Mouse (Mus musculus) right cerebral cortex, adult 18-20 months (tissue): ENCODE results near the gene Cyba.

Experiments used
- DNase-seq: peaks from one replicate; pipeline ENCODE4 v3.0.0; 2022; ENCODE audit warnings: mixed read lengths

Gene Cyba

GRCm38 (mm10) chr8:122432443-122433268, at the start of gene Cyba:
TSS of gene Cyba (minus strand) at chr8:122432930.
- DNase-seq = no peak

- no peak for DNase-seq
Measured at GRCm38 (mm10) chr8:122482448-122482847, 49.7 kb upstream of the Cyba start.

GRCm38 (mm10) chr8:122475580-122476320, 43.0 kb upstream of the Cyba start, which contains the start of the genes Rnf166 and Ctu2:
TSS of gene Rnf166 (minus strand) at chr8:122476064.
TSS of gene Ctu2 (plus strand) at chr8:122476143.
- peak; percentile 93 for DNase-seq

- peak; percentile 48 for DNase-seq
Measured at GRCm38 (mm10) chr8:122474951-122475560, 42.3 kb upstream of the Cyba start.

GRCm38 (mm10) chr8:122473911-122474421, 41.2 kb upstream of the Cyba start:
- peak; percentile 46 for DNase-seq

GRCm38 (mm10) chr8:122470691-122471090, 38.0 kb upstream of the Cyba start:
- DNase-seq = no peak

- DNase-seq = no peak
Measured at GRCm38 (mm10) chr8:122469965-122470364, 37.2 kb upstream of the Cyba start.

- no peak for DNase-seq
Measured at GRCm38 (mm10) chr8:122469407-122469806, 36.7 kb upstream of the Cyba start.

GRCm38 (mm10) chr8:122467816-122468215, 35.1 kb upstream of the Cyba start:
- no peak for DNase-seq

- DNase-seq = no peak
Measured at GRCm38 (mm10) chr8:122464985-122465384, 32.3 kb upstream of the Cyba start.

GRCm38 (mm10) chr8:122463651-122464640, 31.2 kb upstream of the Cyba start:
- no peak for DNase-seq

- no peak for DNase-seq
Measured at GRCm38 (mm10) chr8:122462510-122462909, 29.8 kb upstream of the Cyba start.

GRCm38 (mm10) chr8:122461473-122462148, 28.9 kb upstream of the Cyba start:
- peak; percentile 92 for DNase-seq

GRCm38 (mm10) chr8:122460524-122461472, 28.1 kb upstream of the Cyba start, which contains the start of gene Snai3:
TSS of gene Snai3 (minus strand) at chr8:122460733.
- DNase-seq = no peak

GRCm38 (mm10) chr8:122459990-122460389, 27.3 kb upstream of the Cyba start:
- no peak for DNase-seq

- no peak for DNase-seq
Measured at GRCm38 (mm10) chr8:122459218-122459900, 26.6 kb upstream of the Cyba start.

GRCm38 (mm10) chr8:122457171-122457570, 24.4 kb upstream of the Cyba start:
- no peak for DNase-seq

- DNase-seq = no peak
Measured at GRCm38 (mm10) chr8:122454409-122454808, 21.7 kb upstream of the Cyba start.

GRCm38 (mm10) chr8:122452154-122452553, 19.4 kb upstream of the Cyba start:
- DNase-seq = no peak
